Mouse (Mus musculus) gastrocnemius, postnatal 36 days (tissue): ENCODE data around the gene Dnaaf3. TPM values are rescaled to one million over a fixed set of nuclear protein-coding genes. Genes with fewer than 3 reads are reported as not detected.
"Not testable (repeated sequence)": the region's sequence is repeated elsewhere in the genome, so short reads cannot be mapped to it uniquely, and the experiment has no call there.

Experiments
- DNase-seq, 2 experiments: peaks; one replicate each; pipeline ENCODE4 v3.0.0; 2022
- intact Hi-C: fragments of 180-260 bp; cut with DNase I; formaldehyde crosslinking; loops from one replicate; pipeline ENCODE4 v1.15.1; 2025
- long read RNA-seq, 2 experiments: library from polyadenylated mRNA; stranded (forward); transcript quantifications; one replicate each; pipeline ENCODE4 v2.0.0; 2021
- total RNA-seq, 2 experiments: library from RNA; stranded (reverse); gene quantifications; 2 replicates each; pipeline ENCODE4 v1.2.3; 2021

Dnaaf3 gene
- total RNA-seq, result not detected
- long read RNA-seq, experiment 1, result 0 reads
- long read RNA-seq, experiment 2, result 0 reads

GRCm38 (mm10) chr7:4532005-4532729 is at the start of gene Dnaaf3:
Dnaaf3 (minus strand) TSS chr7:4532453.
- intact Hi-C loops, result no loop called here
- DNase-seq, result no peak

- intact Hi-C loops, DNase-seq: not testable (repeated sequence)
Observed at GRCm38 (mm10) chr7:4581481-4581880, 49.2 kb upstream of the Dnaaf3 start.

DNA sequence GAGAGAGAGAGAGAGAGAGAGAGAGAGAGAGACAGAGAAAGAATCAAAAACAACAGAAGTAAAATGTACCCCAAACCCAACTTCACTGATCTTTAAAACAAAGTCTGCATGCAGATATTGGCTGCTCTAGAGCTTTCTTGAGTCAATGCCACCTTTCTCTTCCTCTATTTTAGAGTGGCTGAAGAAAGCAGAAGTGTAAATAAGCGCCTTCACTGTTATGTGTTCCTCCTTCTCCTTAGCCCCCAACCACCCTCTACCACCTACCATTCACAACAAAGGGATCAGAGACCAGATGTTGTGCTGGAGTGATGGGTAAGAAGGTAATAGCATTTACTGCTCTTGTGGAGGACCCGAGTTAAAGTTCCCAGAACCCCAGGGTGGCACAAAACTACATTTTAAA is 40.1 kb upstream of the Dnaaf3 start:
- DNase-seq, intact Hi-C loops: not testable (repeated sequence)

GRCm38 (mm10) chr7:4562660-4563059 is 30.4 kb upstream of the Dnaaf3 start:
- intact Hi-C loops, result loop anchor here (5.0 kb wide), 2 partner anchors 245 to 375 kb away; no protein-coding TSS in a partner anchor
- no peak for DNase-seq

DNA sequence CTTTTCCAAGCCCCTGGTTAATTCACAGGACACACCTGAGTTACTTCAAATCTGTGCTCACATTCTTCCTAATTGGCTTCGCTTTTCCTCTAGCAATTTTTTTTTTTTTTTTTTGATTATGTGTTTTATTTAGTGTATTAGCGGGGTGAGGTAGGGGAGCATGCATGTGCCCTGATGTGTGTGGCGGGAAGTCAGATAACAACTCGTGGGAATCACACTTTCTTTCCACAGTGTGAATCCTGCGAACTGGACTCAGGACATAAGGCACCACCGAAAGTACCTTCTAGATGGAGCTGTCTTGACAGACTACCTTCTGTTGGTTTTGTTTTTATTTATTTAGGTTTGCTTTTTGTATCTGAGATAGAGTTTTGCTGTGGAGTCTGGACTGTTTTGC is 24.9 kb upstream of the Dnaaf3 start:
- intact Hi-C loops, result no loop called here
- DNase-seq, result no peak

DNA sequence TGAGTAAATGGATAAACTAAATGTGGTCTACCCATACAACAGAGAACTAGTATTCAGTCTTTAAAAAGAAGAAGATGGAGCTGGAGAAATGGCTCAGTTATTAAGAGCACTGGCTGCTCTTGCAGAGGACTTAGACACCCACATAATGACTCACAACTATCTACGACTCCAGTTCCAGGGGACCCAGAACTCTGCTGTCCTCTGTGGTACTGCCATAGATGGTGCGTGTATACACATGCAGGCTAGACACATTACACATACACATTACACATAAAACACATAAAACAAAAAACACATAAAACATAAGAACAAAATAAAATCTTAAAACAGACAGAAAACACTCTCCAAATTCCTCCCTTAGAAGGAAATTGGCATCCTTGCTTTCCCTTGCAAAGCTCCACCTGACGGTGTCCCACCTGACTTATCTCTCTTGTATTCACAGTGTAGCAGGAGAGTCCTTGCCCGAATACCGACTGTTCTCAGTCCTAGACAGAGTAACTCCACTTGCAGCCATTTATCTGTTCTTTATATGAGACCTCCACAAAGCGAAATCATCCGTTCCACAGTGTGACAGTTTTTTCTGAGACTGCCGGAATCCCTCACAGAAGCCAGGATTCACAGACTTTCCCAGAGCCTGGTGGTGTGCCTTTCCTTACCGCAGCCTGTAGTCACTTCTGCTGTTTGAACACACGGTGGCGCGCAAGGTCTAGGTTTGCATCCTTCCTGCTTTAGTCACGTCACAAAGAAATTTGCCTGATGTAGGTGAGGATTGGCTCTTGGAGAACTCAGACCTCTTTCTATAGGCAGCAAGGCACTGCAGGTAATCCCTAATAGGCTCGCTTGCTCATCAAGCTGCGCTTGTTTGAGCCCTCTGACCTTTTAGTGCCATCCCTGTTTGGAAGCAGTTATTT is 24.3 kb upstream of the Dnaaf3 start:
- DNase-seq, result peak; percentile 35 to 52
- intact Hi-C loops, result no loop called here

GRCm38 (mm10) chr7:4547221-4547641 is 15.0 kb upstream of the Dnaaf3 start, which contains the start of gene Syt5:
Syt5 (minus strand) TSS chr7:4547541.
- DNase-seq, result no peak
- intact Hi-C loops, result no loop called here

- intact Hi-C loops, result no loop called here
- no peak for DNase-seq
Observed at GRCm38 (mm10) chr7:4546591-4547131, 14.4 kb upstream of the Dnaaf3 start.

- intact Hi-C loops, result no loop called here
- no peak for DNase-seq
Observed at GRCm38 (mm10) chr7:4546050-4546449, 13.8 kb upstream of the Dnaaf3 start.

DNA sequence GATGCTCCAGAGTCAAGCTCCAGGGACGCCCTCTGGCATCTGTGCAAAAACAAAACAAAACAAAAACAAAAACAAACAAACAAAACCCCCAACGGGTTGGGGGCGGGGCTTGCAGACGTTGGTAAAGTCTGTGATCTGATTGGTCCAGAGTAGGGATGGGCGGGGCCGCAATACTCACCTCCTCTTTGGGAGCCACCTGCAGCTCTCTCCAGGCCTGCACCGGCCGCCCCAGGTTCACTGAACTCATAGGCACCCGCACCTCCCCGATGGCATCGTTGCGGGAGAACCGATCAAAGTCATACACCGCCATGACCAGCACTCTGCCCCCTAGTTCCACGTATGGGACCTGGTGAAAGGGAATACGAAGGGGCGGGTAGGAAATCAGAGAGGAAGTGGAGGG is 9.8 kb upstream of the Dnaaf3 start:
- intact Hi-C loops, result no loop called here
- DNase-seq, result no peak

GRCm38 (mm10) chr7:4541344-4541743 is 9.1 kb upstream of the Dnaaf3 start:
- intact Hi-C loops, result no loop called here
- DNase-seq, result no peak

GRCm38 (mm10) chr7:4539019-4539418 is 6.8 kb upstream of the Dnaaf3 start:
- intact Hi-C loops, result no loop called here
- DNase-seq, result no peak

DNA sequence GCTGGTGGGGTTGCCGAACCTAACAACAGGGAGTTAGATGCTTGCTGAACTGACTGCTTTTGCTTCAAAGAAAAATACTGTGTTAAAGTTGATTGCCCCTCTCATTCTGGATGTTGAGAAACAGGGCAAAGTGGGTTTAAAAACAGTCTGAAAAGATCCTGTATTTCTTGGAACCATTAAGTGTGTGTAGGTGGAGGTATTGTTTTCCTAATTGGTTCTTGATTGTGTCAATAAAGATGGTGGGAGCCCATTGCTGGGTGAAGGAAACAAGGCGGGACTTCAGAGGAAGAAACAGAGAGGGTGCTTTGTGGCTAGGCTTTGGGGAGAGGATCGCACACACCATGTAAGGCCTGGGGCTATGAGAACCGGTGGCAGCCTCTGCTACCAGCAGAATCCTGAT is 4.9 kb upstream of the Dnaaf3 start:
- intact Hi-C loops, result no loop called here
- DNase-seq, result no peak

- intact Hi-C loops, result no loop called here
- DNase-seq, result no peak
Observed at GRCm38 (mm10) chr7:4536369-4536768, 4.1 kb upstream of the Dnaaf3 start.

DNA sequence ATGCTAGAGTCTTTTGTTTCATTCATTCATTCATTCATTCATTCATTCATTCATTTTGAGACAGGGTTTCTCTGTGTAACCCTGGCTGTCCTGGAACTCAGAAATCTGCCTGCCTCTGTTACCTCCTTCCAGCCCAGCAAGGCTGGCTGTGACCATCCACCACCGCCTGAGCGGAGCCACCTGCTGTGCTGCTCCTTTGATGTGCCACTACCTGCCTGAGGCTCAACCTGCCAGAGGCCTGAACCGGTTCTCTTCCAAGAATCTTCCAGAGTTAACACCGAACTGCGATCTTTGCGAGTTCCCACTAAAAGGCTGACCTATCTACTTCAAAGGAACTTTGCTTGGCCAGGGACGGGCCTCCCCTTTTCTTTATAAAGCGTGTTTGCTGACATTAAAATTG is 2.1 kb downstream of the Dnaaf3 start:
- intact Hi-C loops, DNase-seq: not testable (repeated sequence)

- DNase-seq, result no peak
- intact Hi-C loops, result no loop called here
Observed at GRCm38 (mm10) chr7:4527302-4527689, 5.0 kb downstream of the Dnaaf3 start.

- intact Hi-C loops, result no loop called here
- DNase-seq, result peak; percentile 56 to 66
Observed at GRCm38 (mm10) chr7:4526341-4527301, 5.6 kb downstream of the Dnaaf3 start.

- intact Hi-C loops, DNase-seq: not testable (repeated sequence)
Observed at GRCm38 (mm10) chr7:4524212-4524922, 7.9 kb downstream of the Dnaaf3 start, which contains the start of gene Tnni3. Tnni3 (minus strand) TSS chr7:4524229.
